Mouse (Mus musculus): ENCODE results near the gene Morn3. TPM values are rescaled to one million over a fixed set of nuclear protein-coding genes. Genes with fewer than 3 reads are reported as not detected.
A peak's percentile ranks its signal among the peaks of the same experiment; 100 is the strongest.

The Morn3 gene
- polyA plus RNA-seq, 1 experiment from 2014 or later: not detected

- Histone ChIP-seq H3K9ac (ENCODE audit: low read length) (no peak overlapping the region), H3K4me1 (replicated peaks; ENCODE audit: control insufficient read depth, insufficient read depth, low read length) (peaks cover 15% of the 10 kb centered on the region; the same call in 1 of the 2 replicates), H3K4me2 (ENCODE audit: low read depth, low read length, severe bottlenecking) (no peak overlapping the region), H3K4me3 (ENCODE audit: low read depth, low read length) (no peak overlapping the region), H3K27ac (ENCODE audit: low read depth, low read length) (no peak overlapping the region), H3K9me3 (ENCODE audit: control insufficient read depth, low read length) (no peaks in the 10 kb centered on the region), H3K36me3 (ENCODE audit: control insufficient read depth, insufficient read depth, low read length) (no peaks in the 10 kb centered on the region), H3K27me3 (ENCODE audit: control insufficient read depth, insufficient read depth, low read length) (peaks cover 2% of the 10 kb centered on the region; the same call in 1 of the 2 replicates)
- no peak for DNase-seq (ENCODE audit: low spot score)
- ATAC-seq (replicated peaks; ENCODE audit: low FRiP score): no peak
- WGBS: 94% methylated on average over 5 of the region's 5 CpGs
These were observed 26.4 kb downstream of the Morn3 start for GRCm38 (mm10) chr5:123020426-123020825.

DNA sequence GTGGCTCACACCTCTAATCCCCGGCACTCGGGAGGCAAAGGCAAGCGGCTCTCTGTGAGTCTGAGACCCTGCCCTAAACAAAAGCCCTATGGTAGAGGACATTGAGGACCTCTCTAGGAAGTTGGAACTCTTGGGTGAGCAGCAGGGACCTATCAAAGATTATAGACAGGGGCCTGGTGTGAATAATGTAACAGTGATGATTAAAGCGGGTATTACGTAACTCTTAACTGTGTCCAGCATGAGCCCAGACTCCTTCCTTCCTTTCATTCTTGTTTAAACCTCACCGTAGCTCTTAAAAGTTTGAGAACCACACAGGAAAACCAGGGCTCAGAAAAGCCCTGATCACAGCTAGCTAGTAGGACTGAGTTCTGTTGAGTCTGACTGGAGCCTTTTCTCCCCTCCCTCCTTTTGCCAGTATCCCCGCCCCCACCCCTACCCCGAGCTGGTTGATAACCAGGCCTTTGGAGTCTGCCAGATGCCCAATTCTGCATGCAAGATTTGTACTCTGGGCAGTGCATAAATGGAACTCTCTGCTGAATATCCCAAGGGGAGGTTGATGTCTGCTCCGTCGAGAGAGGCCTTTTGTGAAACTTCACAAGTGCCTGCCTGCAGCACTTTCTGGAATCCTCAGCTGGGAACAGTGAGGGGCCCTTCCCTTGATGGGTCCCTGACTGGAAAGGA lies 27.3 kb downstream of the Morn3 start:
- Histone ChIP-seq H3K4me3 (ENCODE audit: low read depth, low read length) (no peak overlapping the region), H3K9me3 (ENCODE audit: control insufficient read depth, low read length) (no peaks in the 10 kb centered on the region), H3K27me3 (ENCODE audit: control insufficient read depth, insufficient read depth, low read length) (peaks cover 2% of the 10 kb centered on the region; the same call in 1 of the 2 replicates), H3K4me1 (replicated peaks; ENCODE audit: control insufficient read depth, insufficient read depth, low read length) (peaks cover 16% of the 10 kb centered on the region; the same call in 1 of the 2 replicates), H3K9ac (ENCODE audit: low read length) (no peak overlapping the region), H3K36me3 (ENCODE audit: control insufficient read depth, insufficient read depth, low read length) (no peaks in the 10 kb centered on the region), H3K4me2 (ENCODE audit: low read depth, low read length, severe bottlenecking) (no peak overlapping the region), H3K27ac (ENCODE audit: low read depth, low read length) (peak overlapping the region; percentile 68; the same call in 1 of the 2 replicates)
- ATAC-seq (replicated peaks; ENCODE audit: low FRiP score) (no peak), DNase-seq (ENCODE audit: low spot score) (no peak)
- 56% methylated on average over 10 of the region's 10 CpGs for WGBS

GRCm38 (mm10) chr5:123017504-123017903 lies 29.3 kb downstream of the Morn3 start:
- 89% methylated on average over 4 of the region's 4 CpGs for WGBS
- Histone ChIP-seq H3K4me3 (ENCODE audit: low read depth, low read length) (no peak overlapping the region), H3K27ac (ENCODE audit: low read depth, low read length) (no peak overlapping the region), H3K9ac (ENCODE audit: low read length) (no peak overlapping the region), H3K27me3 (ENCODE audit: control insufficient read depth, insufficient read depth, low read length) (peaks cover 2% of the 10 kb centered on the region; the same call in 1 of the 2 replicates), H3K9me3 (ENCODE audit: control insufficient read depth, low read length) (no peaks in the 10 kb centered on the region), H3K4me1 (replicated peaks; ENCODE audit: control insufficient read depth, insufficient read depth, low read length) (peaks cover 17% of the 10 kb centered on the region; the same call in 1 of the 2 replicates), H3K4me2 (ENCODE audit: low read depth, low read length, severe bottlenecking) (no peak overlapping the region), H3K36me3 (ENCODE audit: control insufficient read depth, insufficient read depth, low read length) (no peaks in the 10 kb centered on the region)
- DNase-seq (ENCODE audit: low spot score) (no peak), ATAC-seq (replicated peaks; ENCODE audit: low FRiP score) (no peak)

GRCm38 (mm10) chr5:123015915-123016314 lies 30.9 kb downstream of the Morn3 start:
- Histone ChIP-seq H3K27me3 (ENCODE audit: control insufficient read depth, insufficient read depth, low read length) (peaks cover 2% of the 10 kb centered on the region; the same call in 1 of the 2 replicates), H3K9me3 (ENCODE audit: control insufficient read depth, low read length) (no peaks in the 10 kb centered on the region), H3K4me2 (ENCODE audit: low read depth, low read length, severe bottlenecking) (peak overlapping the region; percentile 80), H3K9ac (ENCODE audit: low read length) (peak overlapping the region; percentile 57), H3K27ac (ENCODE audit: low read depth, low read length) (no peak overlapping the region), H3K36me3 (ENCODE audit: control insufficient read depth, insufficient read depth, low read length) (no peaks in the 10 kb centered on the region), H3K4me3 (ENCODE audit: low read depth, low read length) (peak overlapping the region; percentile 61), H3K4me1 (replicated peaks; ENCODE audit: control insufficient read depth, insufficient read depth, low read length) (peaks cover 17% of the 10 kb centered on the region; the same call in 1 of the 2 replicates)
- WGBS: 35% methylated on average over 8 of the region's 8 CpGs
- ATAC-seq (replicated peaks; ENCODE audit: low FRiP score) (no peak), DNase-seq (ENCODE audit: low spot score) (no peak)

GRCm38 (mm10) chr5:123014753-123015701 lies 31.8 kb downstream of the Morn3 start, which contains the start of gene Orai1:
Gene Orai1 (plus strand): TSS chr5:123015074.
- peak within 1 kb of the TSS; percentile 57 for H3K9ac ChIP-seq (ENCODE audit: low read length)
- under 1% methylated on average over 96 of the region's 106 CpGs for WGBS
- DNase-seq (ENCODE audit: low spot score) (peak; percentile 99), ATAC-seq (replicated peaks; ENCODE audit: low FRiP score) (peak; percentile 90)
- peaks cover 17% of the 10 kb centered on the region; the same call in 1 of the 2 replicates for H3K4me1 ChIP-seq (replicated peaks; ENCODE audit: control insufficient read depth, insufficient read depth, low read length)
- H3K9me3 ChIP-seq (ENCODE audit: control insufficient read depth, low read length): no peaks in the 10 kb centered on the region
- peak within 1 kb of the TSS; percentile 80 for H3K4me2 ChIP-seq (ENCODE audit: low read depth, low read length, severe bottlenecking)
- peak within 1 kb of the TSS; percentile 73 for H3K27ac ChIP-seq (ENCODE audit: low read depth, low read length)
- H3K27me3 ChIP-seq (ENCODE audit: control insufficient read depth, insufficient read depth, low read length): peaks cover 2% of the 10 kb centered on the region; the same call in 1 of the 2 replicates
- H3K36me3 ChIP-seq (ENCODE audit: control insufficient read depth, insufficient read depth, low read length): no peaks in the 10 kb centered on the region
- peak within 1 kb of the TSS; percentile 61 for H3K4me3 ChIP-seq (ENCODE audit: low read depth, low read length)

DNA sequence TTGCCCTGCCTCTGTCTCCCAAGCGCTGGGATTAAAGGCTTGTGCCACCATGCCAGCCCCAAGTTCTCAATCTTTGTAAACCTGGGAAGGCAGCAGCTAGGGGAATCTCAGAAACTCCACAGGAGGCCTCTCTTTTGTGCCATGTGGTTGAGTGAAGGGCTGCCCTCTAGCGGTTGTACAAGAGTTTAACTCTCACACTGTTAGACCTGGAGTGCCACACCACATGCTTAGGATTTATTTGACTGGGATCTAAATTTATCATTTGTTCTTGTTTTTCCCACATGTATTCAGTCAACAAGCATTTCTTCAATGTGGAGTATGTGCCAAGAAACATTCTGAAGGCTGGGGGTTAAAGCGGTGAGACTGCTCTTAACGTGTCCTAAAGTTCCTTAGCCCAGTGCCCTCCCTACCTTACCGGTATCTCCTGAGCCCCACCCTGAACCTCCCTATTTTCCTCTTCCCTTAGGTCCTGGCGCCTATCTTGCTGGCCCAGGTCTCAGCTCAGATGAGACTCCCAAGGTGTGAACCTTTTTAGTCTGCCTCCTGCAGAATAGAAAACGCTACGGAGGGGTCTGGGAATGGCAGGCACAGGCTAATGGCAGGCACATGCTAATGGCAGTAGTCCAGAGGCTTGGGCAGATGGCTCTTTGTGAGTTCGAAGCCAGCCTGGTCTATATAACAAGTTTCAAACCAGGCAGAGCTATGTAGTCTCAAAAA lies 33.1 kb downstream of the Morn3 start:
- peaks cover 10% of the 10 kb centered on the region; the same call in 1 of the 2 replicates for H3K4me1 ChIP-seq (replicated peaks; ENCODE audit: control insufficient read depth, insufficient read depth, low read length)
- no peak overlapping the region for H3K27ac ChIP-seq (ENCODE audit: low read depth, low read length)
- H3K4me3 ChIP-seq (ENCODE audit: low read depth, low read length): no peak overlapping the region
- H3K9me3 ChIP-seq (ENCODE audit: control insufficient read depth, low read length): no peaks in the 10 kb centered on the region
- ATAC-seq (replicated peaks; ENCODE audit: low FRiP score): no peak
- H3K9ac ChIP-seq (ENCODE audit: low read length): no peak overlapping the region
- H3K36me3 ChIP-seq (ENCODE audit: control insufficient read depth, insufficient read depth, low read length): no peaks in the 10 kb centered on the region
- WGBS: 67% methylated on average over 9 of the region's 9 CpGs
- H3K4me2 ChIP-seq (ENCODE audit: low read depth, low read length, severe bottlenecking): no peak overlapping the region
- peaks cover 2% of the 10 kb centered on the region; the same call in 1 of the 2 replicates for H3K27me3 ChIP-seq (ENCODE audit: control insufficient read depth, insufficient read depth, low read length)
- DNase-seq (ENCODE audit: low spot score): peak; percentile 77

GRCm38 (mm10) chr5:123011705-123012104 lies 35.1 kb downstream of the Morn3 start:
- ATAC-seq (replicated peaks; ENCODE audit: low FRiP score) (no peak), DNase-seq (ENCODE audit: low spot score) (no peak)
- Histone ChIP-seq H3K27ac (ENCODE audit: low read depth, low read length) (no peak overlapping the region), H3K27me3 (ENCODE audit: control insufficient read depth, insufficient read depth, low read length) (peaks cover 2% of the 10 kb centered on the region; the same call in 1 of the 2 replicates), H3K9ac (ENCODE audit: low read length) (no peak overlapping the region), H3K4me3 (ENCODE audit: low read depth, low read length) (no peak overlapping the region), H3K4me1 (replicated peaks; ENCODE audit: control insufficient read depth, insufficient read depth, low read length) (peaks cover 10% of the 10 kb centered on the region; the same call in 1 of the 2 replicates), H3K4me2 (ENCODE audit: low read depth, low read length, severe bottlenecking) (no peak overlapping the region), H3K9me3 (ENCODE audit: control insufficient read depth, low read length) (no peaks in the 10 kb centered on the region), H3K36me3 (ENCODE audit: control insufficient read depth, insufficient read depth, low read length) (no peaks in the 10 kb centered on the region)
- 93% methylated on average over 9 of the region's 9 CpGs for WGBS

DNA sequence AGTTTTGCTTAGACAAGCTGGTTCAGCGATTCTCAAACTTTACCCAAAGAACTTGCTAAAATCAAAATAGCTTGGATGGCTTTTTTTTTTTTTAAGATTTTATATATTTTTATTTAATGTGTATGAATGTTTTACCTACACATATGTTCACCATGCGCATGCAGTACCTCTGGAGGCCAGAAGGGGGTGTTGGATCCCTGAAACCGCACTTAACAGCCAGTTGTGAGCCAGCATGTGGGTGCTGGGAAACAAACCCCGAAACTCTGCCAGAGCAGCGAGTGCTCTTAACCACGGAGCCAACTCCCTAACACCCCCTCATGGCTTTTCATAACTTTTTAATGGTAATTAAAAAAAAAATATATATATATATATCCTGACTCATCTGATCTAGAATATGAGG lies 36.0 kb downstream of the Morn3 start:
- WGBS: 90% methylated on average over 6 of the region's 6 CpGs
- DNase-seq (ENCODE audit: low spot score) (no peak), ATAC-seq (replicated peaks; ENCODE audit: low FRiP score) (no peak)
- Histone ChIP-seq H3K27ac (ENCODE audit: low read depth, low read length) (no peak overlapping the region), H3K36me3 (ENCODE audit: control insufficient read depth, insufficient read depth, low read length) (no peaks in the 10 kb centered on the region), H3K4me2 (ENCODE audit: low read depth, low read length, severe bottlenecking) (no peak overlapping the region), H3K9me3 (ENCODE audit: control insufficient read depth, low read length) (no peaks in the 10 kb centered on the region), H3K9ac (ENCODE audit: low read length) (no peak overlapping the region), H3K27me3 (ENCODE audit: control insufficient read depth, insufficient read depth, low read length) (no peaks in the 10 kb centered on the region; the same call in 1 of the 2 replicates), H3K4me3 (ENCODE audit: low read depth, low read length) (no peak overlapping the region), H3K4me1 (replicated peaks; ENCODE audit: control insufficient read depth, insufficient read depth, low read length) (peaks cover 7% of the 10 kb centered on the region; the same call in 1 of the 2 replicates)
